Mouse (Mus musculus) midbrain, embryonic 16.5 days (tissue): ENCODE results near the gene Pwp2. TPM values are rescaled to one million over a fixed set of nuclear protein-coding genes. Genes with fewer than 3 reads are reported as not detected.
"Not testable (repeated sequence)": the region's sequence is repeated elsewhere in the genome, so short reads cannot be mapped to it uniquely, and the experiment has no call there.

ENCODE experiments used
- ATAC-seq: fragments of 200-750 bp; cut with Nextera tagmentation; 2 replicates; pipeline ENCODE4 v1.8.0; 2017; ENCODE audit warnings: moderate TSS enrichment
- H3K27ac ChIP-seq: fragments of 300-500 bp; sonication (generic); 2 replicates; pipeline ENCODE4 v1.5.1; 2014; ENCODE audit warnings: mild to moderate bottlenecking, low read length, mixed read lengths
- H3K27me3 ChIP-seq: fragments of 300-500 bp; sonication (generic); 2 replicates; pipeline ENCODE4 v1.6.1; 2014; ENCODE audit warnings: low read depth, low read length, mixed read lengths; ENCODE audit not compliant: control insufficient read depth, insufficient read depth
- H3K36me3 ChIP-seq: fragments of 300-500 bp; sonication (generic); 2 replicates; pipeline ENCODE4 v1.6.1; 2014; ENCODE audit warnings: mild to moderate bottlenecking, low read length, moderate library complexity, mixed read lengths; ENCODE audit not compliant: control insufficient read depth, insufficient read depth
- H3K4me1 ChIP-seq: fragments of 300-500 bp; sonication (generic); 2 replicates; pipeline ENCODE4 v1.6.1; 2014; ENCODE audit warnings: mild to moderate bottlenecking, low read length, mixed read lengths; ENCODE audit not compliant: control insufficient read depth, insufficient read depth
- H3K4me2 ChIP-seq: fragments of 300-500 bp; sonication (generic); 2 replicates; pipeline ENCODE4 v1.6.1; 2014; ENCODE audit warnings: mild to moderate bottlenecking, low read length, mixed read lengths
- H3K4me3 ChIP-seq: fragments of 300-500 bp; sonication (generic); 2 replicates; pipeline ENCODE4 v1.5.1; 2014; ENCODE audit warnings: low read depth, mild to moderate bottlenecking, low read length, moderate library complexity, mixed read lengths
- H3K9ac ChIP-seq: fragments of 300-500 bp; sonication (generic); 2 replicates; pipeline ENCODE4 v1.6.1; 2014; ENCODE audit warnings: low read depth, low read length, mixed read lengths
- H3K9me3 ChIP-seq: fragments of 300-500 bp; sonication (generic); replicated peaks from 2 replicates; pipeline ENCODE4 v1.6.1; 2014; ENCODE audit warnings: mild to moderate bottlenecking, low read length, mixed read lengths; ENCODE audit not compliant: control insufficient read depth, poor library complexity, severe bottlenecking
- WGBS: fragments of 180-500 bp; shearing (Covaris S2); extraction: QIAGEN DNeasy Blood & Tissue Kit; methylation state at CpG from one replicate; pipeline ENCODE4 v1.1.7; 2014; 5-methylcytosine and 5-hydroxymethylcytosine counted together
- polyA plus RNA-seq: library from polyadenylated mRNA; unstranded; fragments of >200 nt; fragmentation: Nextera tagmentation; extraction: Ambion mirVana; gene quantifications from 2 replicates; pipeline ENCODE4 v1.2.1, GENCODE M21; 2015

Pwp2 gene
- polyA plus RNA-seq, 1 experiment from 2014 or later, result 19.0 TPM

DNA sequence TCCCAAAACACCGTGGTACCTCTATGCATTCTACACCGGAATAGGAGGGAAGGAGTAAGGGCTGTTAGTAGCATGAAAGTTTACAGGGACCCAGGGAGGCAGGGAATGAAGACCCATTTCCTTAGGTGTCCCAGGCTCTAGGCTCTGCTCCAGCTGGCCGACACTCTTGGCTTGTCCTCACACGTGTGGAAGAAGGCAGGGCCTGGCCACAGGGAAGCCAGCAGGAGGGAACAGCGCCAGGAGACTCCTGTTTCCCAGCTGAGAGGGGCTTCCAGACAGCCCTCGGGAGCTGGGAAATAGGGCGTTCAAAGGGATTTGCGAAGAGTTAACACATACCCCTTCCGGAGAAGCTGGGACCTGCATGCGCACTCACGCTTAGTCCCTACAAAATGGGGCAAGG is 55.5 kb downstream of the Pwp2 start:
- no peak overlapping the region for H3K4me2 ChIP-seq
- ATAC-seq, result no peak

DNA sequence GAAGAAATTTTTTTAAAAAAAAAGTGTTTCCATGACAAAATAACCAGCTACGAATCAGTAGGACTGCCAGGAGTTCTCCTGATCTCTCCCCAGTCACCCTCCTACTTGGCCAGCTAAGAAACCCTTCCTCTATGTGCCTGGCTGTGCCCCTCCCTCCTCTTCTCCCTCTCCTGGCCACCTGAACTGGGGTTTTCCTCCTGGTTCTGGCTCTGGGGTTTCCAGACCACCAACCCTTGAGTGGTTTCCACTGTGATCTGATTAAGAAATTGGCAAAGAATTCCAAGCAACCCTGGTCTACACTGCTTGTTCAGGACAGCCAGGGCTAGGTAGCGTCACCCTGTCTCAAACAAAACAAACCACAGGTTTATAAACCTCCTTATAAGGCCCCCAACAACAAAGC is 56.3 kb downstream of the Pwp2 start:
- no peaks in the 10 kb centered on the region for H3K9me3 ChIP-seq
- no peak overlapping the region for H3K4me2 ChIP-seq
- H3K9ac ChIP-seq, result no peak overlapping the region
- no peaks in the 10 kb centered on the region for H3K27me3 ChIP-seq
- WGBS, result 87% methylated on average over 2 of the region's 2 CpGs
- no peaks in the 10 kb centered on the region for H3K4me1 ChIP-seq
- ATAC-seq, result no peak
- no peak overlapping the region for H3K27ac ChIP-seq
- H3K36me3 ChIP-seq, result no peaks in the 10 kb centered on the region
- no peak overlapping the region for H3K4me3 ChIP-seq

More for the DNA sequence above, 55.5 kb downstream of the Pwp2 start:
- no peaks in the 10 kb centered on the region for H3K9me3 ChIP-seq
- no peaks in the 10 kb centered on the region for H3K27me3 ChIP-seq
- H3K36me3 ChIP-seq, result no peaks in the 10 kb centered on the region
- H3K9ac ChIP-seq, result no peak overlapping the region
- H3K27ac ChIP-seq, result no peak overlapping the region
- no peak overlapping the region for H3K4me3 ChIP-seq
- 59% methylated on average over 11 of the region's 11 CpGs for WGBS
- no peaks in the 10 kb centered on the region for H3K4me1 ChIP-seq

DNA sequence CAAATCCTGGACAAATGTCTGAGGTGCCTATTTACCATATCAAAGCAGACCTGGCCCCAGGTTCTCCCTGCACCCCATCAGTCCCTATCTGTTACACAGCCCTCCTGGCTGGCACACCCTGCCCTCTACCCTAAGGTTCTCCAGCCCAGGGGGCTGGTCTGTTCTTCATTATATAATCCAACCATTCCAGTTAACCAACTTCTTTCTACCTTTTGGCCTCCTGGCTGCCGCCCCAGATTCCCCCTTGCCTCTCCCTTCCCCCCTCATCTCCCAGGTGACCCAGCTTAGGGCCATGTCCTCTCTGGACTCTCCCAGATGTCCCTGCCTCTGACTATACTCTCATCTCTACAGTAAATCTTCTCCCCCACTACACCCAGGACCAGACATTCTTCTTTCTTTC is 57.0 kb downstream of the Pwp2 start:
- H3K27ac ChIP-seq, result no peak overlapping the region
- 73% methylated on average over 1 of the region's 1 CpGs for WGBS
- no peak for ATAC-seq
- H3K4me1 ChIP-seq, result no peaks in the 10 kb centered on the region
- no peak overlapping the region for H3K9ac ChIP-seq
- H3K4me3 ChIP-seq, result no peak overlapping the region
- H3K27me3 ChIP-seq, result no peaks in the 10 kb centered on the region
- no peaks in the 10 kb centered on the region for H3K36me3 ChIP-seq
- H3K9me3 ChIP-seq, result no peaks in the 10 kb centered on the region
- no peak overlapping the region for H3K4me2 ChIP-seq

DNA sequence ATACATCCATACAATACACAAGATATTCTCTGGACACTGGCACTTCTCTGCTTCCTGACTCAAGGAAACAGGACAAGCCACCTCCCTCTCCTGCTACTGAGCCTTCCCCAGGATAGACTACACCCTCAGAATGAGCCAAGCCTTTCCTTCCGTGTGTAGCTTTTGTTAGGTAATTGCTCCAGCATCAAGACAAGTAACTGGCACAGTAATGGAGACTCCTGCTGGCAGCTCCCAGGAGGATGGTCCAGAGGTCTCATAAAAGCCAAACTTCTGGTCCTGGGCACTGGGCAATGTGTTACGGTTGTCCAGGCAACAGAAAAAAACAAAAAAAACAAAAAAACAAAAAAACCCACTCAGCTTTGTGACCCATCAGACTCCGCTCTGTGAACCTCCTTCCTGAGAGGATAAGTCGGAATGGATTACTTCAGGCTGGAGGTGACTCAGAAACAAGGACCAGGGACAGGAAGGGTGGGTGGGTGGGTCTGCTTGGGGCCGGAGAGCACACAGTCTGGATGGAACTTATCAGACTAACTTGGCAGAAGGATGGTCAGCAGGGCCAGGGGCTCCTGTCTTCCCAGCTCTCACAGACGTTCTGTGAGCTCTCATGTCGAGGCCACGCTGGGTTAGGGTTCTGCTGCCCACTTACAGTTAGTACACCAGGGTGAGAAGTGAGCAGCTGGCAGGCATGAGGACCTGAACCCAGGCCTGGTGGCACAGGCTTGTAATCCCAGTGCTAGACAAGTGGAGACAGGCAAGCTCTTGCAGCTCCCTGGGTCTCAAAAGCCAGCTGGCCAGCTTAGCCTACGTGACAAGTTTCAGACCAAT is 57.7 kb downstream of the Pwp2 start:
- Histone ChIP-seq H3K9me3 (no peaks in the 10 kb centered on the region), H3K4me3 (no peak overlapping the region), H3K9ac (no peak overlapping the region), H3K4me1 (no peaks in the 10 kb centered on the region), H3K27ac (no peak overlapping the region), H3K4me2 (no peak overlapping the region), H3K27me3 (no peaks in the 10 kb centered on the region), H3K36me3 (no peaks in the 10 kb centered on the region)
- 70% methylated on average over 9 of the region's 9 CpGs for WGBS
- no peak for ATAC-seq

DNA sequence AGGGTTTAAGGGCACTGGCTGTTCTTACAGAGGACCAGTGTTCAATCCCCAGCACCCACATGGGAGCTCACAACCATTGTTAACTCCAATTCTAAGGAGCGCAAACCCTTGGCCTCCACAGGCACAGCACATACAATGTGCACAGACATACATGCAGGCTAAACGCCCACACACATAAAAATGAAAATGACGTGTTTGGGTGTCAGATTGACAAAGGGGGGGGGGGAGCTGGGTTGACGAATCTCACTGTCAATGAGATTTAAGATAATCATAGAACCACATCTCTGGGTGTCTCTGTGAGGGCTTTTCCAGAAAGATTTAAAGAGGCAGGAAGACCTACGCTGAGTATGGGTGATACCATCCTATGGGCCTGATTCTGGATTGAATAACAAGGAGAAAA is 58.6 kb downstream of the Pwp2 start:
- 93% methylated on average over 5 of the region's 5 CpGs for WGBS
- no peaks in the 10 kb centered on the region for H3K36me3 ChIP-seq
- no peaks in the 10 kb centered on the region for H3K4me1 ChIP-seq
- H3K4me2 ChIP-seq, result no peak overlapping the region
- ATAC-seq, result no peak
- no peak overlapping the region for H3K9ac ChIP-seq
- H3K9me3 ChIP-seq, result no peaks in the 10 kb centered on the region
- no peak overlapping the region for H3K27ac ChIP-seq
- H3K27me3 ChIP-seq, result no peaks in the 10 kb centered on the region
- H3K4me3 ChIP-seq, result no peak overlapping the region

DNA sequence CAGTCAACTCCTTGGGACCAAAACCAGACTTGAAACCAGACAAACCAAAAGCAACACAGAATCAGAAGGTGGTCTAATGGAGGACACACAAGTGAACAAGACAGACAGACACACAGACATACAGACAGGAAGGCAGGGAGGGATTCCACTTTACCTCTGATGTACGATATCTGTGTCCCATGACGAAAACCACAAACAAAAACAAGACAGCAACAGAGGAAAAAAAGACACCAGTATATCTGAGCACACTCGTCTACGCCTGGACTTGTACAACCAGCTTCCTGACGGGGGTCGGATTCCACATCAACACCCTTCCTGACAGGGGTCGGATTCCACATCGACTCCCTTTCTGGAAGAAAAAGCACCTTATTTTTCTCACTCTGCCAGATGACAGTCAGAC is 59.9 kb downstream of the Pwp2 start:
- not testable (repeated sequence) for H3K9me3 ChIP-seq, ATAC-seq, H3K27me3 ChIP-seq, H3K4me1 ChIP-seq, H3K9ac ChIP-seq, H3K4me3 ChIP-seq, H3K4me2 ChIP-seq, H3K27ac ChIP-seq, H3K36me3 ChIP-seq
- 90% methylated on average over 8 of the region's 8 CpGs for WGBS

DNA sequence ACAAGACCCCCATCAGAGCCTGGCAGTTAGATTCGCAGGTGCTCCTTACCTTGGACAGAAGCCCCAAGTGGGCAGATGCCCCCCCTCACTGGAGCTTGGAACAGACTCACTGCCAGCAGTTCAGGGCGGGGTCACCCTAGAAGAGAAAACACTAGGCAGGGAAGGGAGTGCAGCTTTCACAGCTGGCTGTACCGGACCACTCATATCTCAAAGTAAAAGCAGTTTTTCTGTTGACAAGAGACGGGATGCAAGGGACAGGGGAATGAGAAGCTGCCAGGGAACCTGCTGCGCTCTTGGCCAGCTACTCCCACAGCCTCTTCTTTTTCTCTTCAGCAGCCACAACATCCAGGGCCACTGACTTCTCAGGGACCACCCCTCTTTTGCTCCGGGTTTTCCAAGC is 60.8 kb downstream of the Pwp2 start:
- H3K36me3 ChIP-seq, H3K27ac ChIP-seq, H3K4me1 ChIP-seq, H3K9me3 ChIP-seq, H3K4me3 ChIP-seq, ATAC-seq, H3K4me2 ChIP-seq, H3K9ac ChIP-seq, H3K27me3 ChIP-seq: not testable (repeated sequence)
- 76% methylated on average over 6 of the region's 6 CpGs for WGBS

Other genes starting within 250 kb of the Pwp2 start
- gene Trpm2, start 214.6 kb downstream of the Pwp2 start, polyA plus RNA-seq, result 6.3 and 6.4 TPM in 2 replicates
- 47.9 and 48.1 TPM in 2 replicates for gene 1810043G02Rik, start 206.6 kb downstream of the Pwp2 start, polyA plus RNA-seq
- 129 and 133 TPM in 2 replicates for gene Pfkl, start 175.1 kb downstream of the Pwp2 start, polyA plus RNA-seq
- gene Dnmt3l, start 143.2 kb downstream of the Pwp2 start, polyA plus RNA-seq, result not detected in 2 replicates
- gene Aire, start 141.5 kb downstream of the Pwp2 start, polyA plus RNA-seq, result 0.11 and 0.19 TPM in 2 replicates
- 0.52 and 0.64 TPM in 2 replicates for gene Icosl, start 115.8 kb downstream of the Pwp2 start, polyA plus RNA-seq
- 24.9 and 34.2 TPM in 2 replicates for gene D10Jhu81e, start 15.4 kb downstream of the Pwp2 start, polyA plus RNA-seq
- 22.4 and 27.1 TPM in 2 replicates for gene Trappc10, start 59.5 kb upstream of the Pwp2 start, polyA plus RNA-seq
- 61.4 and 66.3 TPM in 2 replicates for gene Agpat3, start 167.3 kb upstream of the Pwp2 start, polyA plus RNA-seq
- 406 and 431 TPM in 2 replicates for gene Rrp1, start 227.9 kb upstream of the Pwp2 start, polyA plus RNA-seq
- gene Cstb, start 240.5 kb upstream of the Pwp2 start, polyA plus RNA-seq, result 90.7 and 94.6 TPM in 2 replicates